Mouse (Mus musculus) intestine, embryonic 16.5 days (tissue): ENCODE measurements around the gene Insyn1. TPM values are rescaled to one million over a fixed set of nuclear protein-coding genes. Genes with fewer than 3 reads are reported as not detected.
A peak's percentile ranks its signal among the peaks of the same experiment; 100 is the strongest.

Source experiments
- ATAC-seq: fragments of 200-750 bp; cut with Nextera tagmentation; 2 replicates; pipeline ENCODE4 v1.8.0; 2017; ENCODE audit warnings: moderate TSS enrichment, moderate library complexity
- H3K27ac ChIP-seq: fragments of 300-500 bp; sonication (generic); 2 replicates; pipeline ENCODE4 v1.5.1; 2014; ENCODE audit warnings: mild to moderate bottlenecking, low read length
- H3K27me3 ChIP-seq: fragments of 300-500 bp; sonication (generic); replicated peaks from 2 replicates; pipeline ENCODE4 v1.6.1; 2014; ENCODE audit warnings: low read length, control low read depth, mixed read lengths; ENCODE audit not compliant: control insufficient read depth, insufficient read depth
- H3K36me3 ChIP-seq: fragments of 300-500 bp; sonication (generic); 2 replicates; pipeline ENCODE4 v1.6.1; 2014; ENCODE audit warnings: low read length, control low read depth; ENCODE audit not compliant: control insufficient read depth, insufficient read depth
- H3K4me1 ChIP-seq: fragments of 300-500 bp; sonication (generic); 2 replicates; pipeline ENCODE4 v1.6.1; 2014; ENCODE audit warnings: low read length, control low read depth, mixed read lengths; ENCODE audit not compliant: control insufficient read depth, insufficient read depth
- H3K4me2 ChIP-seq: fragments of 300-500 bp; sonication (generic); 2 replicates; pipeline ENCODE4 v1.6.1; 2014; ENCODE audit warnings: low read depth, low read length, control low read depth
- H3K4me3 ChIP-seq: fragments of 300-500 bp; sonication (generic); 2 replicates; pipeline ENCODE4 v1.5.1; 2014; ENCODE audit warnings: mild to moderate bottlenecking, low read length
- H3K9ac ChIP-seq: fragments of 300-500 bp; sonication (generic); 2 replicates; pipeline ENCODE4 v1.6.1; 2014; ENCODE audit warnings: low read depth, low read length
- H3K9me3 ChIP-seq: fragments of 300-500 bp; sonication (generic); 2 replicates; pipeline ENCODE4 v1.6.1; 2016; ENCODE audit warnings: low read length, control low read depth; ENCODE audit not compliant: control insufficient read depth
- WGBS: fragments of 180-500 bp; shearing (Covaris S2); extraction: QIAGEN DNeasy Blood & Tissue Kit; methylation state at CpG from one replicate; pipeline ENCODE4 v1.1.7; 2014; 5-methylcytosine and 5-hydroxymethylcytosine counted together
- polyA plus RNA-seq: library from polyadenylated mRNA; unstranded; fragments of >200 nt; fragmentation: Nextera tagmentation; extraction: Ambion mirVana; gene quantifications from 2 replicates; pipeline ENCODE4 v1.2.1, GENCODE M21; 2015

Insyn1 gene
- polyA plus RNA-seq, 1 experiment from 2014 or later = 0.35 TPM

GRCm38 (mm10) chr9:58541895-58542338 is 53.5 kb downstream of the Insyn1 start:
- Histone ChIP-seq H3K27me3 (no peaks in the 10 kb centered on the region), H3K36me3 (0 out of 2 replicates have a peak, but pooled peaks cover 3% of the 10 kb centered on the region), H3K27ac (peak overlapping the region; percentile 54; the same call in 1 of the 2 replicates), H3K4me3 (no peak overlapping the region), H3K9me3 (no peaks in the 10 kb centered on the region), H3K4me2 (no peak overlapping the region), H3K9ac (0 out of 2 replicates have a peak overlapping the region, but pooled peaks have one; percentile 3), H3K4me1 (peaks cover 9% of the 10 kb centered on the region)
- 39% methylated on average over 6 of the region's 6 CpGs for WGBS
- peak; percentile 71 for ATAC-seq

- Histone ChIP-seq H3K4me3 (no peak overlapping the region), H3K4me1 (peaks cover 9% of the 10 kb centered on the region), H3K9me3 (no peaks in the 10 kb centered on the region), H3K36me3 (no peaks in the 10 kb centered on the region), H3K27me3 (no peaks in the 10 kb centered on the region), H3K9ac (no peak overlapping the region), H3K4me2 (peak overlapping the region; percentile 23; the same call in 1 of the 2 replicates), H3K27ac (no peak overlapping the region)
- 54% methylated on average over 4 of the region's 4 CpGs for WGBS
- ATAC-seq = no peak
Observed at GRCm38 (mm10) chr9:58544879-58545324, 56.5 kb downstream of the Insyn1 start.

GRCm38 (mm10) chr9:58545428-58545827 is 57.0 kb downstream of the Insyn1 start:
- no peaks in the 10 kb centered on the region for H3K27me3 ChIP-seq
- no peaks in the 10 kb centered on the region for H3K9me3 ChIP-seq
- no peak overlapping the region for H3K9ac ChIP-seq
- no peak overlapping the region for H3K4me3 ChIP-seq
- no peak for ATAC-seq
- H3K4me2 ChIP-seq = no peak overlapping the region
- peaks cover 9% of the 10 kb centered on the region for H3K4me1 ChIP-seq
- WGBS = 74% methylated on average over 6 of the region's 6 CpGs
- no peak overlapping the region for H3K27ac ChIP-seq
- H3K36me3 ChIP-seq = no peaks in the 10 kb centered on the region

- H3K9me3 ChIP-seq = no peaks in the 10 kb centered on the region
- H3K4me3 ChIP-seq = no peak overlapping the region
- no peak overlapping the region for H3K27ac ChIP-seq
- no peak overlapping the region for H3K4me2 ChIP-seq
- no peak overlapping the region for H3K9ac ChIP-seq
- no peaks in the 10 kb centered on the region for H3K27me3 ChIP-seq
- WGBS = 81% methylated on average over 11 of the region's 11 CpGs
- H3K36me3 ChIP-seq = no peaks in the 10 kb centered on the region
- no peak for ATAC-seq
- H3K4me1 ChIP-seq = peaks cover 4% of the 10 kb centered on the region
Observed at GRCm38 (mm10) chr9:58546630-58547360, 58.4 kb downstream of the Insyn1 start.

- Histone ChIP-seq H3K4me3 (no peak overlapping the region), H3K36me3 (no peaks in the 10 kb centered on the region), H3K9ac (no peak overlapping the region), H3K4me1 (no peaks in the 10 kb centered on the region), H3K27me3 (no peaks in the 10 kb centered on the region), H3K27ac (no peak overlapping the region), H3K9me3 (no peaks in the 10 kb centered on the region), H3K4me2 (no peak overlapping the region)
- WGBS = 57% methylated on average over 4 of the region's 4 CpGs
- no peak for ATAC-seq
Observed at GRCm38 (mm10) chr9:58548897-58549296, 60.5 kb downstream of the Insyn1 start.

Other genes with a start within 250 kb of the Insyn1 start
- gene Pml, start 238.8 kb upstream of the Insyn1 start, polyA plus RNA-seq = 12.4 and 13.7 TPM in 2 replicates
- gene Stoml1, start 235.4 kb upstream of the Insyn1 start, polyA plus RNA-seq = 21.1 and 22.4 TPM in 2 replicates
- gene Loxl1, start 175.4 kb upstream of the Insyn1 start, polyA plus RNA-seq = 19.1 and 24.5 TPM in 2 replicates
- not detected in 2 replicates for gene Tbc1d21, start 118.1 kb upstream of the Insyn1 start, polyA plus RNA-seq
- gene Cd276, start 66.8 kb downstream of the Insyn1 start, polyA plus RNA-seq = 17.9 and 18.1 TPM in 2 replicates
- gene Nptn, start 93.6 kb downstream of the Insyn1 start, polyA plus RNA-seq = 118 and 122 TPM in 2 replicates